ENCODE assay signal across 22 mouse cellular contexts in the genomic region with DNA sequence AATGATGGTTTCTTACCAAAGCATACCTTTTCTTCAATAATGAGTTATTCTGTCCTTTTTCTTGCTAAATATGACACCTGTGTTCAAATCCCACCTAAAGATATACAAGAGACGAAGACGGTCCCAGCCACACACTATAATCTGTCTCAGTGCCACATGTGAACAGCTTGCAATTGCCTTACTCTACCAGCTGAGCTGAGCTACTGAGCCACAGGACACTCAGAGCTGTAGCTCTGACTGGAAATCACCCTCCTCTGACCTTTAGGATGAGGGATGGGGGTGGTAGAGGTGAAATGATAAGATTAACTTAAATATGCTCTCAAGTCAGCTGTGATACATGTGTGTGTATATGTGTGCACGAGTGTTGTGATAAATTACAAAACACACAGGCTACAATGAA.
"Had no signal": no experiment of that assay in that cellular context is flagged by ENCODE, and none has a peak within 500 bp of the region (broad histone marks: within the 10 kb centered on the region; RNA-seq: fewer than 3 reads in every experiment).

No protein-coding gene starts in this region.

- DNase-seq: gastrocnemius, postnatal 25 days; heart, adult 2 months; heart, postnatal 10 days; heart, postnatal 4 days; kidney, adult 18-20 months; kidney, adult 8-10 months; kidney, postnatal 10 days; kidney, postnatal 25 days; kidney, postnatal 4 days; left cerebral cortex, postnatal 4 days had no signal

- H3K4me1 ChIP-seq: heart, embryonic 12.5 days; hindbrain, embryonic 10.5 days; intestine, embryonic 15.5 days; liver, embryonic 12.5 days had no signal

- ATAC-seq: hindbrain, embryonic 16.5 days; intestine, embryonic 15.5 days; intestine, postnatal 0 days; liver, embryonic 12.5 days had no signal

- H3K27me3 ChIP-seq: heart, embryonic 12.5 days; hindbrain, embryonic 12.5 days; intestine, embryonic 15.5 days; limb, embryonic 13.5 days; limb, embryonic 15.5 days; liver, embryonic 12.5 days had no signal

- H3K27ac ChIP-seq: heart, adult 2 months; hindbrain, embryonic 10.5 days; hindbrain, embryonic 12.5 days; hindbrain, embryonic 14.5 days; intestine, embryonic 15.5 days; layer of hippocampus, adult 2 months; limb, embryonic 13.5 days; limb, embryonic 15.5 days; liver, embryonic 12.5 days; liver, embryonic 14.5 days had no signal

- H3K36me3 ChIP-seq: heart, embryonic 12.5 days; hindbrain, embryonic 10.5 days; hindbrain, embryonic 12.5 days; intestine, embryonic 15.5 days; limb, embryonic 13.5 days; limb, embryonic 15.5 days; liver, embryonic 12.5 days had no signal

- H3K4me3 ChIP-seq: heart, adult 2 months; heart, embryonic 12.5 days; hindbrain, embryonic 10.5 days; hindbrain, embryonic 12.5 days; intestine, embryonic 15.5 days; layer of hippocampus, adult 2 months; limb, embryonic 13.5 days; limb, embryonic 15.5 days; liver, embryonic 12.5 days had no signal

- H3K9me3 ChIP-seq: heart, embryonic 12.5 days; hindbrain, embryonic 10.5 days; hindbrain, embryonic 12.5 days; intestine, embryonic 15.5 days; limb, embryonic 13.5 days; limb, embryonic 15.5 days; liver, embryonic 12.5 days had no signal

- H3K4me2 ChIP-seq: heart, embryonic 12.5 days; hindbrain, embryonic 12.5 days; hindbrain, embryonic 14.5 days; intestine, embryonic 15.5 days; limb, embryonic 13.5 days; limb, embryonic 15.5 days; liver, embryonic 12.5 days had no signal

- H3K9ac ChIP-seq: heart, embryonic 12.5 days; hindbrain, embryonic 12.5 days; hindbrain, embryonic 14.5 days; intestine, embryonic 15.5 days; limb, embryonic 13.5 days; limb, embryonic 15.5 days; liver, embryonic 12.5 days; liver, embryonic 14.5 days had no signal
